Mouse (Mus musculus): ENCODE measurements around the gene Lrriq4. TPM values are rescaled to one million over a fixed set of nuclear protein-coding genes. Genes with fewer than 3 reads are reported as not detected.

The Lrriq4 gene
- polyA plus RNA-seq (2021; fragmentation: Nextera tagmentation), result not detected in 2 replicates
- long read RNA-seq, experiment 1, result 0 reads
- long read RNA-seq, experiment 2, result 0 reads

GRCm38 (mm10) chr3:30644207-30644606 lies at the start of gene Lrriq4:
Gene Lrriq4 (plus strand): TSS chr3:30644507.

GRCm38 (mm10) chr3:30599711-30600545 lies 44.4 kb upstream of the Lrriq4 start, which contains the start of gene Actrt3:
Gene Actrt3 (minus strand): TSS chr3:30599939.

GRCm38 (mm10) chr3:30602065-30602739 lies 42.1 kb upstream of the Lrriq4 start, which contains the start of gene Mynn:
Gene Mynn (plus strand): TSS chr3:30602065.

GRCm38 (mm10) chr3:30647440-30648090 lies 3.3 kb downstream of the Lrriq4 start, which contains the start of gene Lrrc34:
Gene Lrrc34 (minus strand): TSS chr3:30647869.

GRCm38 (mm10) chr3:30699711-30700505 lies 55.6 kb downstream of the Lrriq4 start, which contains the start of gene Lrrc31:
Gene Lrrc31 (minus strand): TSS chr3:30699843.

Other genes with a start within 250 kb of the Lrriq4 start
- 0.60 and 0.75 TPM in 2 replicates for gene Mecom, start 96.5 kb upstream of the Lrriq4 start, polyA plus RNA-seq (2021; fragmentation: Nextera tagmentation)
- gene Actrt3, start 44.6 kb upstream of the Lrriq4 start, polyA plus RNA-seq (2021; fragmentation: Nextera tagmentation), result 0.73 TPM in 2 replicates
- 5.8 and 6.7 TPM in 2 replicates for gene Mynn, start 42.4 kb upstream of the Lrriq4 start, polyA plus RNA-seq (2021; fragmentation: Nextera tagmentation)
- 0.35 and 1.7 TPM in 2 replicates for gene Lrrc34, start 3.4 kb downstream of the Lrriq4 start, polyA plus RNA-seq (2021; fragmentation: Nextera tagmentation)
- not detected in 2 replicates for gene Lrrc31, start 55.3 kb downstream of the Lrriq4 start, polyA plus RNA-seq (2021; fragmentation: Nextera tagmentation)
- gene Samd7, start 101.8 kb downstream of the Lrriq4 start, polyA plus RNA-seq (2021; fragmentation: Nextera tagmentation), result not detected in 2 replicates
- gene Sec62, start 148.4 kb downstream of the Lrriq4 start, polyA plus RNA-seq (2021; fragmentation: Nextera tagmentation), result 247 and 276 TPM in 2 replicates
- 1.1 and 1.2 TPM in 2 replicates for gene Gpr160, start 211.4 kb downstream of the Lrriq4 start, polyA plus RNA-seq (2021; fragmentation: Nextera tagmentation)